Mouse (Mus musculus): Measurements from ENCODE around the gene Magi2. TPM values are rescaled to one million over a fixed set of nuclear protein-coding genes. Genes with fewer than 3 reads are reported as not detected.

Gene Magi2
- total RNA-seq, 2 experiments from 2014 or later, result 0.19 to 0.57 TPM

DNA sequence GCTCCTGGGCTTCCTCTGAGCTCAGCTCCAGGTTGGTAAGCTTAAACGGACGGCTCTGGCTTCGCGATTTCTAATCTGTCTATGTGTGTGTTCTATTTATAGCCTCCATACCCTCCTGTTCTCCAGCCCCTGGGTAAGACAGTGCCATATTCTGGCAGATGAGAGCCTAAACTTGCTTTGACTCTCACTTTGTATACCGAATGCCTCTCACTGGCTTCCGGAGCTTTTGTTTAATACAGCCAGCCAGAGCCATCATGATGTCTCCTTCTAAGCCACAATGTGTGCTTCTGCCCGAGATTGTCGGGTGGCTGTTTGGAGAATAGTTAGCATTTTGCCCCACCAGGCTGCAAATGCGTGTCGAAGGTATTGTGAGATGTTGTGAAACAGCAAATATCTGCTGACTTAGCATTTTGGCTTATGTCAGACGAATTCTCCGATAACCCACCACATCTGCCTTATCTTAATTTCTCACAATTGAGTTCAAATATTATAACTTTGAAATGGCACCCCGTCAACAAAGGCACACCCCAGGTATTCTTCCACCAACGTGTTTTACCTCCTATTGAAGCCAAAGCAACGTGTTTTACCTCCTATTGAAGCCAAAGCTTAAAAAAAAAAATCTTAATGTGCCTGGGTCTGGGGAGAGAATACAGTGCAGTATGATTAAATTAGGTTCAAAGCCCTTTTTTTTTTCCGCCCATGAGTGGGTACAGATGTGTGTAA is 681.3 kb downstream of the Magi2 start:
- ATAC-seq (replicated peaks; ENCODE audit: poor library complexity, severe bottlenecking), result peak; percentile 42

DNA sequence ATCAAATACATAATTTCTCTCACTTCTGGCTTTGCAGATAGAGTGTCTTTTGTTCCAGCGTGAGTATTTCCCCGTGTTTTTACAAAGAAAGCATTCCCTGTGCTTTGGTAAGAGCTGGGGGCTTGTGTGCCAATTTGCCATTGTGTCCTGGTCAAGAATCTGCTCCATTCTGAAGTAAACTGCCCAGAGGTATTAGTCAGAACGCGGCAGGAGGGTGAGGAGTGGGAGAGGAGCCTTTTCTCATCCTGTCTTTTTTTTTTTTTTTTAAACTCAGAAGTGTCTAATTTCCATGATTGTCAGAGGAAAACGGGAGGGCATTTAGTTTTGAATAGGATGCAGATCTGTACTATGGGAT is 681.8 kb downstream of the Magi2 start:
- no peak for ATAC-seq (replicated peaks; ENCODE audit: poor library complexity, severe bottlenecking)

DNA sequence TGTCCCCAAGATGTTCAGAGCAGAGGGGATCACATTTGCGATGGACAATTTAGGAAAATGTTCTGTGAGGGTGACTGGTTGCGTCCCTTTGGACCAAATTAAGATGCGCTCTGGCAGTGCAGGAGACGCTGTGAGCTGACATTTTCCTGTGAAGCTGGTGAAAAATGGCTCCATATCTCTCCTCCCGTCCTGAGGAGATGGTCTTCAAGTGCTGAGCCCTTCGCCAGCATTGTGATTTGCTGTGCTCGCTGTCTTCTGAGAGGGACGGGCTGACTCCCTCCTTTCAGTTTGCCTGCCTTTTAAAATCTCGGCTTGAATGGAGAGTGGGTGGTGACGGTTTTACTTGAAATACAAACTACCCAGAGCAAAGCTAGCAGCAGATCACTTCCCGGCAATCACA is 682.2 kb downstream of the Magi2 start:
- ATAC-seq (replicated peaks; ENCODE audit: poor library complexity, severe bottlenecking), result no peak

DNA sequence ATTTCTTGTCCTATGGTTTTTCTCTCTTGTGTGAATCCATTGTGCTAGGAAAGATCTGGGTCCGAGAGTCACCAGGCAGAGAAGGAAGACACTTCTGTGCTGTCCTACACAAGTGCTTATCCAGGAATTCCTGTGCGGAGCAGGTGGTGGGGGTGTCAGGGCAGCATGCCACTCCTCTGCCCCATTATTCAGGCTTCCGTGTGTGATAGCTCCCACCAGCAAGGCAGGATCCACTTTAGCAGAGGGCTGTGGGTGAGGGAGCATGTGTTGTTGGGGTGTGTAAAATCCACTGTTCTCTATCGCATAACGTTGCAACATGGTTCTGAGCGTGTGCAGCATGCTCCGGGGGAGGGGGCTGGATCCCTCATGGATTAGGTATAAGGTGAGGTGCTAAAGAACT is 682.8 kb downstream of the Magi2 start:
- no peak for ATAC-seq (replicated peaks; ENCODE audit: poor library complexity, severe bottlenecking)

DNA sequence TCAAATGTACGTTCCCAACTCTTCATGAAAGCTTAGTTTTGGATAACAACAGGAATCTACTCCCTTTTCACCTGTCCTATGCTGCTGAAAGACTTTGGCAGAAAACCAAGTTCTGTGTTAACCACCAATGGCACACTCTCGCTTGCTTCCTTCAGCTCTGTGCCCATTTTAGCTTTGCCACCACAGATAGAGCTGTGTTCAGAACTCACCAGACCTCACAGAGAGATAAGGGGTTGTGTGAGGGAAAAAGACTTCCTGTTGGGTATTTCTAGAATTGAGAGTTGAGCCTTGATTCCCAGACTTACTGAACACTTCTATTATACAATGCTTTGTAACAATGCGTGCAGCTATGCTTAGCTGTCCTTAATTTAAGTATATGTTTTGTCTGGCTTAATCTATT is 705.3 kb downstream of the Magi2 start:
- no peak for ATAC-seq (replicated peaks; ENCODE audit: poor library complexity, severe bottlenecking)

DNA sequence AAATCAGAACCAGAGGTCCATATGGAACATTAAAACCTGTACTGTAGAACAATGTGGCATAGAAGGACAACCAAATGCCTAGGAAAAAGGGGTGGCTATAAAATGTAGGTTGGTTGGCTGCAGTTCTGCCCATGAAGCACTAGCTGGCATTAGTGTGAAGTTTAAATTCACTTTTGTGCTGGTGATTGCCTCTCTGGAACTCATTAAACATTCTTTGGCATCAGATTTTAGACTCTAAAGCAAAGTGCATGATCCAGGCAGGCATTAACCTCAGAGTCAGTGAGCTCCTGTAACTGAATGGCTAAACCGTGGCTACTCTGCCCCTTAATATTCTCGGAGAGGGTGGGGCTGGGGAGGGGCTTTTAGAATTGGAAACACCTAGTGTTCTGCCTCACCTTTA is 706.4 kb downstream of the Magi2 start:
- ATAC-seq (replicated peaks; ENCODE audit: poor library complexity, severe bottlenecking), result no peak

DNA sequence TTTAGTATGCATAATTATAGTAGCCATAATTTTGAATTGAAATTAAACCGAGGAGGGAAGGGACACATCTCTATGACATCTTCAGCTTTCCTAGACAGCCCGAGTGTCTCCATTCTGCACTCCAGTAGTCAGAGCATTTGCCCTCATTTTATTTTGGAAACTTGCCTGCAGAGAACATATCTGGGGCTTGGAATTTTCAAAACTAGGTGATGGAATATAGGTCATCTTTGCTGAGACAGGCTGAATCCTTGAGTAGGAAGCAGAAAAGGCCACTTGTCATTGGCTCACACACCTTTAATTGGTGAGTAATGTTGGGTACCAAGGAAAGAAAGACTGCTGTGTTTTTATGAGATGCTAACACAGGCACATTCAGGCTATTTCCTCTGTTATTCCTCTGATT is 724.3 kb downstream of the Magi2 start:
- ATAC-seq (replicated peaks; ENCODE audit: poor library complexity, severe bottlenecking), result no peak

DNA sequence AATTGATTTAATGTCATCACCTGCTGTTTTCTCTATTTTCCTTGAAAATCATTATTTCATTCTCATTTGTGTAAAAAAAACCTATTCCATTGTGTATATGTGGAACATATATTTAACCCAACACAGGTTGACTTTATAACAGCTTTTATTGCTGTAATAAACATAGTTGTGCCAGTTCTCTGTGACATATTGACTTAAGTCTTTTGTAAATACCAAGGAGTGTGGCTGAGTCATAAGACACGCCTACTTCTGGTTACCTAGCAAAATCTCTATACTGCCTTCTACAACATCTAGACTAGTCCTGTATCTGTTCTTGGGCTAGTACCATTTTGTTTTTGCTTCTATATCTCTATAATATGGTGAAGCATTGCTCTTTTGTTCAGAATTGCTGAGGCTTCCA is 737.3 kb downstream of the Magi2 start:
- ATAC-seq (replicated peaks; ENCODE audit: poor library complexity, severe bottlenecking), result no peak

DNA sequence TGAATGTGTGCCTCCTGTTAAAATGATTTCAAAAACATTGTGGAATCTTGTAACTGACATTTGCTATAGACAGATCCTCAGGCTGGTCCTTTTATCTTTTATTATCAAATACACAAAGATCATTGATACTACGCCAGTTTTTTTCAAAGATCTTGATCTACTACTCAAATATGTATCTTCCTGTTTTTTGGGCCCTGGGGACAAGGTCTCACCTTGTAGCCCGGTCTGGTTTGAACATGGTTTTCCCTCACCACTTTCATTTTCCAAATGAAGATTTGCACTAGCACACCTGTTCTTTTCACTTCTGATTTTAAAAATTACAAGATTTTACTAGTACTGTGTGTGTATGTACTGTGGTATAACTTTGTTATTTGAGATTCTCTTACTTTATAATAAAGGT is 745.9 kb downstream of the Magi2 start:
- no peak for ATAC-seq (replicated peaks; ENCODE audit: poor library complexity, severe bottlenecking)

DNA sequence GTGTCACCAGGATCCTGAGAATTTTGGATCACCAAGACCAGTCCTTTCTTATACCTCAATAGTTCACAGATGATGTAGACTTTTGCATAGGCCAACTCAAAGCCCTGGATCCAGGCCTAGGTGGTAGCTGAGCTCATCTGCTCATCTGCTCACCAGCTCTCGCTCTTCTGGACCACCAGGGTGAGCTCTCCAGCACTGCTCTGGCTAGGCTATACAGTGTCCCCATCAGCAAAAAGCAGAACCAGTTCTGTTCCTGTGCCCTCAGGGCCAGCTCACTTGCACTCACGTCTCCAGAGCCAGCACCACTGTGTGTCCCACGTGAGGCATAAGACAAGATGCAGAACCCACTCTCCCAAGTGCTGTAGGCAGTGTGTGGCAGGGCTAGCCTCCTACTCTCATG is 747.0 kb downstream of the Magi2 start:
- ATAC-seq (replicated peaks; ENCODE audit: poor library complexity, severe bottlenecking), result no peak

DNA sequence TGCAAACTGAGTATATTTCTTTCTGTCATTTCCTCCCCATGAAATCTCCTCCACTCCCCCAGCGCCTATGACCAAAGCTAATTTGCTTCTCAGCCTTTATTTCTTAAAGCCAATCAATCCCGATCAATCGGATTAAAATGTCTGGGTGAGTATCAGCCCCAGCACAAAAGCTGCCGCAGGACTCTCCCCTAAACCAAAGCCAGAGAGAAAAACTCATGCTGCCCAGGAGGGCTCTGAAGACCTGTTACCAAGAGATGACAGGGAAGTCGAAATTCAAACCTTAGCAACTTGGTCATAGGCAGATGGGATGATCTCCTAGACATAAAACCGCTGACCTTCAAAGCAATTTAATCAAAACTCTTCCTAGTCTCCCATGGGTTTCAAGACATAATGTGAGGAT is 754.7 kb downstream of the Magi2 start:
- ATAC-seq (replicated peaks; ENCODE audit: poor library complexity, severe bottlenecking), result no peak

DNA sequence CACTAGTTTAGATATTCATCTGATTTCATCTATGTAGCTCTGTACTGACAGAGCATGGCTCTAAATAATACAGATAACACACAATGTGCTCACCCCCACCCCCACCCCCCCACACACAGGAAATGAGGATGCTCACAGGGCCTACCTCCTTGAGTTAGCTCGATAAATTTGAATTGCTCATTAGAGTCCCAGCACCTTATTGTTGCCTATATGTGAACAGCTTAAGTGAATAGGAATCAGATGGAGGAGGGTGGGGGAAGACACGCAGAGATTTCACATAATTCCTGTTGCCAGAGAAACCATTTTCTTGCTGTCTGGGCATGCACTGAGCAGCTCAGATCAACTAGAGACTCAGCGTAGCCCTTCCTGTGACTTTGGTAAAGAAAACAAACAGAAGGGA is 755.2 kb downstream of the Magi2 start:
- no peak for ATAC-seq (replicated peaks; ENCODE audit: poor library complexity, severe bottlenecking)

DNA sequence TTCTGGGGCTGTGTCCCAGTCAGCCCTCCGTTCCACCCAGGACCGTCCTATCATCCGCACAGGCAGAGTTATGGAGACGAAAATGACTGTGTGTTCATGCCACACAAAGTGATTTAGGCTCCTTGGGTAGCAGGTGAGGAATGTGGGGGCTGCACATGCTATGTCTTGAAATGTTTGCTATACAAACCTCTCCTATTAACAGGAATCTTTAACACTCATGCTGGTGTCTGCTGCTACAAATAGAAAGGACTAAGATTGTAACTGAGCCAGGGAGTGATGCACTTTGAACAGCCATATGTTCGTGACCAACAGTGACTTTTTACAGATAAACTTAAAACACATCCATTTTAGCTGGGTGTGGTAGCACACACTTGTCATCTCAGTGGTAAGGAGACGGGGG is 772.6 kb downstream of the Magi2 start:
- no peak for ATAC-seq (replicated peaks; ENCODE audit: poor library complexity, severe bottlenecking)

DNA sequence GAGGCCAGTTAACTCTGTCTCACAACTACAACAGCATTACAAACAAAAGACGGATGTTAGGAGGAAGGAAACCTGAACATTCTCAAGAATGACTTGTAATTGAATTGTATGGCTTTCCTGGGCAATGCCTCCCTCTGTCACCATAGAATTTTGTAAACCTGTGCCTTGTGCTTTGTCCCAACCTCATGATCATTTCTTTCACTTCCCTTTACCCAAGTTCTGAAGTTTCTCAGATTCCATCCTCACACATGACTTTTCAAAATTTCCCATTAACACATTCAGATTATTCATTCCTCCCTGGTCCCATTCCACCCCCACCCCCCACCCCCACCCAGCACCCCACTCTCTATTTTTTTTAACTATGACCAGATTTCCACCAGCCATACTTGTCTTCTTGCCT is 773.1 kb downstream of the Magi2 start:
- ATAC-seq (replicated peaks; ENCODE audit: poor library complexity, severe bottlenecking), result no peak

DNA sequence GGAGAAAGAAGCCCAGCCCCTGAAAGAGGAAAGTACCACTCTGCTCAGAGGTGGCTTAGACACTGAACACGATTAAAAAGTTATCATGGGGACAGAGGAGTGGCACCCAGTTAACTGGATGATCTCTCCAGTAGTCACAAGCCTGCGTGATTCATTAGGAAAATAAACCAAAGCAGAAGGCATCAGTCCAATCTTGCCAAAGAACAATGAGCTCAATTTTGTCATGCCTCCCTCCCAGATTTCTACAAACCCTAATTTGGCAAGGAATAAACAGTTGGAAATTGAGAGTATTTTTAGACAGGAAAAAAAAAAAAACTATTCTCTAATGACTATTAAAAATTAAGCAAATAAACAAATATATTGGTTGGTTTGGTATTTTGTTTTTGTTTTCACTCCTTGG is 779.8 kb downstream of the Magi2 start:
- ATAC-seq (replicated peaks; ENCODE audit: poor library complexity, severe bottlenecking), result no peak

DNA sequence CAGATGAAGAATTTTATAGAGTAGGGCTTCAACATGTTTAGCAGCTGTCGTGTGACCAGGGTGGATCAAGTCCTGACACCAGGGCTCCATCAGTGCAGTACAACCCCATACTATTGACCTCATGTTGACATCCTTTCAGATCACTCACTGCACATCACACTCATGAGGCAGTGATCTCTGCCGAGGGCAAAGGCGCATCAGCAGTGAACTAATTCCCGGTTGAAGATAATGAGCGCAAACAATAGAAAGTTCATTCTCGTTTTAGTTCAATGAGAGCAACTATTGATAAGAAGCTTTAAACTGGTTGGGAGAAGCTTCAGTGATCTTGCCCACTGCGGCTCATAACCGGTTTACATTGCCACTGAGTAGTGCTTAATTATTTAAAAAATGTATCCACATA is 780.4 kb downstream of the Magi2 start:
- no peak for ATAC-seq (replicated peaks; ENCODE audit: poor library complexity, severe bottlenecking)

DNA sequence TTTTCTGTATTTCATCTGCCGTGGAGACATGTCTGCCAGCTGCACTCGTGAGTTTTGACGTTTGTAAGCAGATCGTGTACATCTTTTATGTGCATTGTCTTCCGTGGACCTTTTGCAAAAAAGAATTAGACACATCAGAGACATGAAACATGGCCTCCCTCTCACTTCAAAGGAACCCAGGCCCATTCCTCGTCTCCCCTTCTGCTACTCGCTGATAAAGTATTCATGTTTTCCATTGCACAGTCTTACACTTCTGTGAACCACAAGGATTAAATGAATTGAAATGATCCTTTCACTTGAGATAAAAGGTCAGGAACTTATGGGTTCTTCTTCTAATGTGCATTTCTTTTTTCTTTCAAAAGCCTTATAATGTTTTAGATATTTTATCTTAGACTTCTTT is 783.4 kb downstream of the Magi2 start:
- ATAC-seq (replicated peaks; ENCODE audit: poor library complexity, severe bottlenecking), result no peak

DNA sequence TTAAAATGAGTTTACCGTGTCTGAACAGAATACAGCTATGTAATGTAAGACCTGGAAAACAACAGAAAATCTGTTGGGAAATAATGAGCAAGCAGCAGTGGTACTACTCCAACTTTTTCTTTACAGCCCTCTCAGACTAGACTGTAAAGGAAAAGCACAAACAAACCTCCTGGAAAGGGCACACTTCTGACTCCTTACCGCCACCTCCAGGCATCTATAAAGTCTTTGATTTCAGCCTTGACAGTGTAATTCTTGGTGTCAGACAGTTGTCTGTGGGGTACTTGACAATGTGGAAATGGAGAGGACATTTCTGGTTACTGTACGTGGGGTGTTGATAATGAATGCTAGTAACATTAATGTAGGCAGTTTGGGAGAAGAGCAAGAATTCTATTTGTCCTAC is 791.2 kb downstream of the Magi2 start:
- no peak for ATAC-seq (replicated peaks; ENCODE audit: poor library complexity, severe bottlenecking)

DNA sequence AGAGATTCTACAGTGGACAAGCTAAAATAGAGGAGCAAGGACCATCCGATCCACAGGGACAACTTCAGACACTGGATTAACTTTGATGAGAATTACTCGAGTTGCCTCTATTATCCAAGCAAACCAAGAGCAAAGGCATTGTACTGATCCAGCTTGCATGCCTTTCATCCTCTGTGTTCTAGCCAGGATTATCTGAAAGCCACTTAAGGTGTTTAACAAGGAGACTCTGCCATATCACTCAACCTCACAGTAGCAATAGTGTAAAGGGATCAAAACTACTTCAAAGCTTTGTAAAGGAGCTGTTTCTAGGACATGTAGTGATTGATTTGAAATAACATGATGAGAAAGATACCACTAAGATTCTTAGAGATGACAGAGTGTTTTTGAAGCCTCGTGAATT is 819.8 kb downstream of the Magi2 start:
- ATAC-seq (replicated peaks; ENCODE audit: poor library complexity, severe bottlenecking), result no peak

DNA sequence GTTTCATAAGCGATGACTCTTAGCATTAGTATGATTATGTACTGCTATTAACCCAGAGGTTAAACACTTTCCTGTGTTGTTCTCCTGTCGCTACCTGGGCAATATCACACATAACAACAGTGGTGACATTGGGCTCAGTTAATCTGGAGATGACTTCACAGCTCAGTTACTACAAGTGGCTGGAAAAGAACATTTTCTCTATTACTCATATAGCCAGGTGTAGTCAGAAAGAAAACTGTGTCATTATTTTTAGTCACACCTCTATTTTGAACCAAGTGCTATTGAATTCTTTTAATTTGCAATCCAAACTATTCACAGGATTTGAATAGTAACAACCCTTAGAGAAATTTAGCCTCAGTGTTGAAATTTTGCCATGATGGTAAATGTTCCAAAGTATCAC is 821.5 kb downstream of the Magi2 start:
- no peak for ATAC-seq (replicated peaks; ENCODE audit: poor library complexity, severe bottlenecking)

DNA sequence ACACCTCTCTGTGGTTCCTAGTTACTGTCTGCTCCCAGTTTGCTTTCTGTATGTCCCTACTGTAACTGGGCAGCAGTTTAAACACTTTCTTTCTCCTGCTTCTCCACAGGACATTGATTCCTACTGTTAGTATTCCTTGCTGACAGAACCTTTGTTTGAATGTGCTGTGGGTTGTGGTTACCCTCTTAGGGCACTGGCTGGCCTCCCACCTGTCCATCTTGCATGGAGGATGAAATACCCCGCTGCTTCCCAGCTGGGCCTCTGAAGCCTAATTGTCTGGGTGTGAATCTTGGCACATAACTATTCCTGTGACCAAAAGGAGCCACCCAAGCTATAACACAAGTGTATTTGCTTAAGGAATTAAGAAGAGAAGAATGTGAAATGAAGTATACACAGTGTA is 823.4 kb downstream of the Magi2 start:
- no peak for ATAC-seq (replicated peaks; ENCODE audit: poor library complexity, severe bottlenecking)

DNA sequence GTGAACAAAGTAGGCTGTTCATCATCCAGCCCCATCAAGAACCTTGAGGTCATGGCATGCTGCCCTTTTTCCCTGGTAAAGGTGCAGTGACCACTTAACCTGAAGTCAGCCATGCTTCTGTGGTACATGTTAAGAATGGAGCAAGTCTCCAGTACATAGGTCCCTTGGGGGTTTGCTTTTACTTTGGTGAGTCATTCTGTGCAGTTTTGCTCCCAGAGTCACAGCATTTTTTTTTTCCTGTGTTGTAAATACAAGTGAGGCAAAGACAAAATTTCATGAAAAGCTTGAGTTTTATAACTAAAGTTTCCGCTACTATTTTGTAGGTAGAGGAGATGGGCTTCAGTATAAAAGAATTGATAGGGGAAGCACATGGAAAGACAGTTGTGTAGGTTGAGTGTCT is 828.2 kb downstream of the Magi2 start:
- ATAC-seq (replicated peaks; ENCODE audit: poor library complexity, severe bottlenecking), result no peak
